Mouse (Mus musculus) layer of hippocampus, postnatal 36 days (tissue): ENCODE results near the gene Smchd1. TPM values are rescaled to one million over a fixed set of nuclear protein-coding genes. Genes with fewer than 3 reads are reported as not detected.
"Not testable (repeated sequence)": the region's sequence is repeated elsewhere in the genome, so short reads cannot be mapped to it uniquely, and the experiment has no call there.

Experiments
- DNase-seq, 2 experiments: peaks; one replicate each; pipeline ENCODE4 v3.0.0; 2022
- total RNA-seq, 2 experiments: library from RNA; stranded (reverse); gene quantifications; 2 replicates each; pipeline ENCODE4 v1.2.3; 2021

Smchd1 gene
- 10 to 100 TPM; 32.0 to 39.4 TPM for total RNA-seq

- peak; percentile 93 for DNase-seq
These were observed at the start of gene Smchd1 for GRCm38 (mm10) chr17:71474762-71475704. Gene Smchd1, minus strand, starts transcription at chr17:71475343.

- DNase-seq = no peak
These were observed 35.2 kb upstream of the Smchd1 start for GRCm38 (mm10) chr17:71510297-71510696.

GRCm38 (mm10) chr17:71506832-71507231, 31.7 kb upstream of the Smchd1 start:
- DNase-seq = no peak

- DNase-seq = no peak
These were observed 20.6 kb upstream of the Smchd1 start for GRCm38 (mm10) chr17:71495784-71496183.

GRCm38 (mm10) chr17:71491332-71491686, 16.2 kb upstream of the Smchd1 start:
- DNase-seq = no peak

GRCm38 (mm10) chr17:71490666-71491331, 15.7 kb upstream of the Smchd1 start:
- DNase-seq = no peak

- no peak for DNase-seq
These were observed 14.7 kb upstream of the Smchd1 start for GRCm38 (mm10) chr17:71489703-71490461.

- no peak for DNase-seq
These were observed 11.2 kb upstream of the Smchd1 start for GRCm38 (mm10) chr17:71486231-71486851.

GRCm38 (mm10) chr17:71485791-71486230, 10.7 kb upstream of the Smchd1 start:
- DNase-seq = no peak

- DNase-seq = no peak
These were observed 9.6 kb upstream of the Smchd1 start for GRCm38 (mm10) chr17:71484711-71485110.

GRCm38 (mm10) chr17:71483418-71484060, 8.4 kb upstream of the Smchd1 start:
- DNase-seq = no peak

GRCm38 (mm10) chr17:71479381-71479901, 4.3 kb upstream of the Smchd1 start:
- DNase-seq = no peak

GRCm38 (mm10) chr17:71477481-71477880, 2.3 kb upstream of the Smchd1 start:
- peak; percentile 14 to 38 for DNase-seq

GRCm38 (mm10) chr17:71476346-71477020, 1.3 kb upstream of the Smchd1 start:
- DNase-seq = no peak

GRCm38 (mm10) chr17:71475705-71476089, 554 bp upstream of the Smchd1 start:
- peak; percentile 64 to 65 for DNase-seq

GRCm38 (mm10) chr17:71474128-71474527, 1.0 kb downstream of the Smchd1 start:
- no peak for DNase-seq

GRCm38 (mm10) chr17:71471261-71471660, 3.9 kb downstream of the Smchd1 start:
- no peak for DNase-seq

GRCm38 (mm10) chr17:71460312-71460711, 14.8 kb downstream of the Smchd1 start:
- no peak for DNase-seq

- DNase-seq = no peak
These were observed 15.3 kb downstream of the Smchd1 start, which contains the start of gene Gm4707 for GRCm38 (mm10) chr17:71459818-71460217. Gene Gm4707, minus strand, starts transcription at chr17:71459918.

GRCm38 (mm10) chr17:71457361-71457760, 17.8 kb downstream of the Smchd1 start:
- DNase-seq = not testable (repeated sequence)

- no peak for DNase-seq
These were observed 30.0 kb downstream of the Smchd1 start for GRCm38 (mm10) chr17:71445191-71445590.
